Mouse (Mus musculus): ENCODE data around the gene Calhm6. TPM values are rescaled to one million over a fixed set of nuclear protein-coding genes. Genes with fewer than 3 reads are reported as not detected.

Gene Calhm6
- polyA plus RNA-seq, 1 experiment from 2014 or later, result 1.8 TPM

DNA sequence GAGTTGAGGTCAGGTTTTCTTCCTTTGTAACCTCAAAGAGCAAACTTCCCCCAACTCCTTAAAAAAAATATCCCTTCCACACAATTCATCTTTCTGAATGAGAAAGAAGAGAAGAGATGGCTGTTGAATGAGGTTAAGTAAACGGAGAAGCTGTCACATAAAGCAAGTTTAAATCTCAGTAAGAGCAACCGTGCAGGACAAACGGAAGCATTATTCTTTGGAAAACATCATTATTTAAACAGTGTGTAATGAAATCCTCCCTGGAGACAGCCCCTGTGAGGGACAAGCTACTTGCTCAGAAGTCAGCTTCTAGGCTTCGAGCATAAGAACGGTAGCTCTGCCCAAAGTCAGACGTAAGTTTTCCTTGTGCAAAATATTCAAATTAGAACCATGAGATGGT lies 22.7 kb upstream of the Calhm6 start:
- Histone ChIP-seq H3K36me3 (ENCODE audit: control insufficient read depth, insufficient read depth) (no peaks in the 10 kb centered on the region), H3K27me3 (ENCODE audit: control insufficient read depth, insufficient read depth, low read depth, low read length) (no peaks in the 10 kb centered on the region), H3K9me3 (replicated peaks; ENCODE audit: control insufficient read depth, low read length) (no peaks in the 10 kb centered on the region), H3K27ac (ENCODE audit: low read length) (no peak overlapping the region), H3K4me1 (ENCODE audit: control insufficient read depth, low read depth, low read length) (no peaks in the 10 kb centered on the region), H3K4me2 (ENCODE audit: low read depth, low read length) (no peak overlapping the region), H3K4me3 (ENCODE audit: low read depth, low read length) (no peak overlapping the region), H3K9ac (ENCODE audit: low read depth, low read length) (no peak overlapping the region)
- no peak for ATAC-seq (ENCODE audit: low read depth)
- WGBS (ENCODE audit: insufficient replicate concordance), result 56% methylated on average over 6 of the region's 6 CpGs

DNA sequence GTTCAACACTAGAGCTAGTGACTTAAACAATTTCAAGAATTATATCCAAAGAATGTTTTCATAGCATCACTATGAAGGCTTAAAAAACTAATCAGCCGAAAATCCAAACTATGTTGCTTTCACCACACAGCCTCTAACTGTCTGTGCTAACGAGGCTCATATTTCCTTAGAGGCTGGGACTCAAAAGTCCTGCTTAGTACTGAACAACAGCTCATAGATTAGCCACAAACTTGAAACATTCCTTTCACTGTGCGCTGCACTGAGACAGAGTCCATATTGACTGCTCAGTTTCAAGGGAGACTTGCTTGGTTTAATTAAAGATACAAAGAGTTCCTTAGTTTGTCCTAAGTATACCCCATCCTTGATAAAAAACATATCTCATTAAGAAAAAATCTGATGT lies 22.0 kb upstream of the Calhm6 start:
- Histone ChIP-seq H3K27ac (ENCODE audit: low read length) (no peak overlapping the region), H3K27me3 (ENCODE audit: control insufficient read depth, insufficient read depth, low read depth, low read length) (no peaks in the 10 kb centered on the region), H3K4me2 (ENCODE audit: low read depth, low read length) (no peak overlapping the region), H3K9me3 (replicated peaks; ENCODE audit: control insufficient read depth, low read length) (no peaks in the 10 kb centered on the region), H3K36me3 (ENCODE audit: control insufficient read depth, insufficient read depth) (no peaks in the 10 kb centered on the region), H3K4me1 (ENCODE audit: control insufficient read depth, low read depth, low read length) (no peaks in the 10 kb centered on the region), H3K4me3 (ENCODE audit: low read depth, low read length) (no peak overlapping the region), H3K9ac (ENCODE audit: low read depth, low read length) (no peak overlapping the region)
- WGBS (ENCODE audit: insufficient replicate concordance), result 67% methylated on average over 3 of the region's 3 CpGs
- no peak for ATAC-seq (ENCODE audit: low read depth)

DNA sequence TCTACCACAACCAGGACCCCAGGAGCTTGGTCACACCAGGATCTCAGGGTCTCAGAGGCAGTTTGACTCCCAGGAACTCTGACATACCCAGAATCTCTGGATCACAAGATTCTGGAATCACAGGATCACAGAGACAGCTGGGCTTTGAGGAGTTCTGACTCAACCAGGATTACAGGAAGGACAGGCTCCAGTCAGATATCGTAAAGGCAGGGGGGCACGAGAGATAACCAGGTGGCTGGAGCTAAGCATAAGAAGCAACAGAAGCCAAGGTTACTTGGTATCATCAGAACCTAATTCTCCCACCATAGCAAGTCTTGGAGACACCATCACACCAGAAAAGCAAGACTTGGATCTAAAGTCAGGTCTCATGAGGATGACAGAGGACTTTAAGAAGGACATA lies 13.9 kb upstream of the Calhm6 start:
- no peaks in the 10 kb centered on the region for H3K4me1 ChIP-seq (ENCODE audit: control insufficient read depth, low read depth, low read length)
- 47% methylated on average over 2 of the region's 2 CpGs for WGBS (ENCODE audit: insufficient replicate concordance)
- H3K27me3 ChIP-seq (ENCODE audit: control insufficient read depth, insufficient read depth, low read depth, low read length), result no peaks in the 10 kb centered on the region
- no peaks in the 10 kb centered on the region for H3K36me3 ChIP-seq (ENCODE audit: control insufficient read depth, insufficient read depth)
- no peak overlapping the region for H3K4me3 ChIP-seq (ENCODE audit: low read depth, low read length)
- H3K9me3 ChIP-seq (replicated peaks; ENCODE audit: control insufficient read depth, low read length), result no peaks in the 10 kb centered on the region
- no peak overlapping the region for H3K27ac ChIP-seq (ENCODE audit: low read length)
- ATAC-seq (ENCODE audit: low read depth), result no peak
- H3K4me2 ChIP-seq (ENCODE audit: low read depth, low read length), result no peak overlapping the region
- no peak overlapping the region for H3K9ac ChIP-seq (ENCODE audit: low read depth, low read length)

GRCm38 (mm10) chr10:34139768-34140167 lies 12.0 kb upstream of the Calhm6 start:
- H3K27me3 ChIP-seq (ENCODE audit: control insufficient read depth, insufficient read depth, low read depth, low read length), result no peaks in the 10 kb centered on the region
- H3K4me1 ChIP-seq (ENCODE audit: control insufficient read depth, low read depth, low read length), result no peaks in the 10 kb centered on the region
- H3K9me3 ChIP-seq (replicated peaks; ENCODE audit: control insufficient read depth, low read length), result no peaks in the 10 kb centered on the region
- no peak overlapping the region for H3K4me3 ChIP-seq (ENCODE audit: low read depth, low read length)
- H3K36me3 ChIP-seq (ENCODE audit: control insufficient read depth, insufficient read depth), result no peaks in the 10 kb centered on the region
- no peak for ATAC-seq (ENCODE audit: low read depth)
- H3K4me2 ChIP-seq (ENCODE audit: low read depth, low read length), result no peak overlapping the region
- WGBS (ENCODE audit: insufficient replicate concordance), result 41% methylated on average over 4 of the region's 4 CpGs
- H3K27ac ChIP-seq (ENCODE audit: low read length), result no peak overlapping the region
- no peak overlapping the region for H3K9ac ChIP-seq (ENCODE audit: low read depth, low read length)

DNA sequence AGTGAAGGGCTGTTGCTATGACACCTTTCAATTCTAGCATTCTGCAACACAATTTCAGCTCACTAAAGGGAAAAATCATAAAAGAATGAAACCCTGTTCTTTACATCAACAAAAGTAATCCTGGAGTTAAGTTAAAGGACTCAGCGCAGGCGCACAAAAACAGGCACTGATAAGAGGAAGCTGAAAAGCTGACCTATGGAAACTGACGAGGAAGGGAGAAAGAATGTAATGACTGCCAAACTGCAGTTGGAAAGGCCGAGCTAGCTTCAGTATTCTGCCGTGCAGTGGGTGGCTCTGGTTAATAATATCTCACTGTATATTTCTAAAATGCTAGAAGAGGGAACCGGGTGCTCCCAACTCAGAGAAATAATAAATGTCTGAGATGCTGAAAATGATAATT lies 10.2 kb upstream of the Calhm6 start:
- Histone ChIP-seq H3K27ac (ENCODE audit: low read length) (no peak overlapping the region), H3K9me3 (replicated peaks; ENCODE audit: control insufficient read depth, low read length) (no peaks in the 10 kb centered on the region), H3K27me3 (ENCODE audit: control insufficient read depth, insufficient read depth, low read depth, low read length) (no peaks in the 10 kb centered on the region), H3K4me2 (ENCODE audit: low read depth, low read length) (no peak overlapping the region), H3K4me1 (ENCODE audit: control insufficient read depth, low read depth, low read length) (no peaks in the 10 kb centered on the region), H3K4me3 (ENCODE audit: low read depth, low read length) (no peak overlapping the region), H3K9ac (ENCODE audit: low read depth, low read length) (no peak overlapping the region), H3K36me3 (ENCODE audit: control insufficient read depth, insufficient read depth) (no peaks in the 10 kb centered on the region)
- 44% methylated on average over 6 of the region's 6 CpGs for WGBS (ENCODE audit: insufficient replicate concordance)
- ATAC-seq (ENCODE audit: low read depth), result no peak

GRCm38 (mm10) chr10:34136432-34136831 lies 8.6 kb upstream of the Calhm6 start:
- H3K9me3 ChIP-seq (replicated peaks; ENCODE audit: control insufficient read depth, low read length), result no peaks in the 10 kb centered on the region
- no peak overlapping the region for H3K27ac ChIP-seq (ENCODE audit: low read length)
- no peak overlapping the region for H3K4me3 ChIP-seq (ENCODE audit: low read depth, low read length)
- no peak overlapping the region for H3K4me2 ChIP-seq (ENCODE audit: low read depth, low read length)
- no peaks in the 10 kb centered on the region for H3K27me3 ChIP-seq (ENCODE audit: control insufficient read depth, insufficient read depth, low read depth, low read length)
- no peak overlapping the region for H3K9ac ChIP-seq (ENCODE audit: low read depth, low read length)
- 42% methylated on average over 6 of the region's 6 CpGs for WGBS (ENCODE audit: insufficient replicate concordance)
- no peaks in the 10 kb centered on the region for H3K36me3 ChIP-seq (ENCODE audit: control insufficient read depth, insufficient read depth)
- no peak for ATAC-seq (ENCODE audit: low read depth)
- no peaks in the 10 kb centered on the region for H3K4me1 ChIP-seq (ENCODE audit: control insufficient read depth, low read depth, low read length)

DNA sequence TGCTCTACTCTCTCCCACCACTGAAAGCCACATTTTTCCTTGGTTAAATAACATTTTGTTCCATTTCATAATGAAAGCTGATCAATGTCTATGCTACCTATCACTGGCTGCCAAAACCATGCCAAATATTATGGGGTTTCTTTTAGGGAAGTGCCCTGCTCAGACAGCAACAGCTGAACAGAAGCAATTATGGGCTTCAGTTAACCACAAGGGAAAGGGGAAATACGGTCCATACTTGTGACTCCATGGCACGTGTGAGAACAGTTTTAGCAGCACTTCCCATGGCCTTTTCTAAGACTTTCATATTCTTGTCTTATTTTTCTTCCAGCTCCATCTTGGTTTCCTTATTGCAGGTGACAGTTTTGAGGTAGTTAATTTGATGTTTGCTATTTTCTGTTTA lies 3.6 kb upstream of the Calhm6 start:
- no peak for ATAC-seq (ENCODE audit: low read depth)
- H3K36me3 ChIP-seq (ENCODE audit: control insufficient read depth, insufficient read depth), result no peaks in the 10 kb centered on the region
- WGBS (ENCODE audit: insufficient replicate concordance), result 13% methylated on average over 2 of the region's 2 CpGs
- no peak overlapping the region for H3K4me3 ChIP-seq (ENCODE audit: low read depth, low read length)
- no peaks in the 10 kb centered on the region for H3K27me3 ChIP-seq (ENCODE audit: control insufficient read depth, insufficient read depth, low read depth, low read length)
- H3K9ac ChIP-seq (ENCODE audit: low read depth, low read length), result no peak overlapping the region
- H3K4me2 ChIP-seq (ENCODE audit: low read depth, low read length), result no peak overlapping the region
- no peak overlapping the region for H3K27ac ChIP-seq (ENCODE audit: low read length)
- no peaks in the 10 kb centered on the region; the same call in 1 of the 2 replicates for H3K4me1 ChIP-seq (ENCODE audit: control insufficient read depth, low read depth, low read length)
- H3K9me3 ChIP-seq (replicated peaks; ENCODE audit: control insufficient read depth, low read length), result no peaks in the 10 kb centered on the region

DNA sequence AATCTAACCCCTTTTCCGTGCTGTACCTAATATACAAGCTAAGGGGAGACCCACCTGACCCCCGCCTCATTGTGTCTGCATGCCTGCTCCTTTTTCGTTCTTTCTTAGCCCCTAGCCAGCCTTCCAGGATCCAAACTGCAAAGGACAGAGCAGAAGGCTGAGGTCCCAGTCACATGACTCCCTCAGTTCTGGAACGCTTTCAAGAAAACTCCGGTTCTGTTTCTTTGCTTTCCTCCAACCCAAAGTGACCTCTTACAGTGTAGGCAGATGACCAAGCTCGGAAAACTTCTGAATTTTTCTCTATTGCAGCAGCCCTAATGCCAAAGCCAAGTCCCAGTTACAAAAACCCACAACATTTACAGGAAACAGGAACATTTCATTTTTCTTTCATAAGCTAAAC lies 607 bp upstream of the Calhm6 start:
- Histone ChIP-seq H3K4me3 (ENCODE audit: low read depth, low read length) (no peak overlapping the region), H3K36me3 (ENCODE audit: control insufficient read depth, insufficient read depth) (no peaks in the 10 kb centered on the region), H3K4me1 (ENCODE audit: control insufficient read depth, low read depth, low read length) (no peaks in the 10 kb centered on the region; the same call in 1 of the 2 replicates), H3K9me3 (replicated peaks; ENCODE audit: control insufficient read depth, low read length) (no peaks in the 10 kb centered on the region), H3K27me3 (ENCODE audit: control insufficient read depth, insufficient read depth, low read depth, low read length) (no peaks in the 10 kb centered on the region), H3K9ac (ENCODE audit: low read depth, low read length) (no peak overlapping the region), H3K4me2 (ENCODE audit: low read depth, low read length) (no peak overlapping the region), H3K27ac (ENCODE audit: low read length) (no peak overlapping the region)
- ATAC-seq (ENCODE audit: low read depth), result no peak
- WGBS (ENCODE audit: insufficient replicate concordance), result 57% methylated on average over 6 of the region's 6 CpGs

DNA sequence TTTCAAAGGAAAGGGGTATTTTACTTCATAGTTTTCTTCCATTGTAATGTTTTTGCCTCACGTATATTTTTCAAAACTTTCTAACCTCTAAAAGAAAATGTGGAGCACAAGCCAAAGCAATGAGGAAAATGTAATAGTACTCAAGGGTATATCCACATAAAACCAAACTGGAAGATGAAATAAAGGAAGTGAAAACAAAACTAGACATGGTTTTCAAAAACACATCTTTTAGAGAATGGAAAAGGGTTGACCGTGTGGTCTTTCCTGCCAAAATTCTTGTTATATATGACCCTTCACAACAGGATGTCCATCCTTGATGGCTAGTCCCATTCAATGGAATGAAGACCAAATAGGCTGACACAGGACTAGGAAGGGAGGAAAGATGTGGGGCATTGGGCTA lies 9.4 kb downstream of the Calhm6 start:
- Histone ChIP-seq H3K36me3 (ENCODE audit: control insufficient read depth, insufficient read depth) (no peaks in the 10 kb centered on the region), H3K4me3 (ENCODE audit: low read depth, low read length) (no peak overlapping the region), H3K9ac (ENCODE audit: low read depth, low read length) (no peak overlapping the region), H3K4me1 (ENCODE audit: control insufficient read depth, low read depth, low read length) (no peaks in the 10 kb centered on the region), H3K27ac (ENCODE audit: low read length) (no peak overlapping the region), H3K9me3 (replicated peaks; ENCODE audit: control insufficient read depth, low read length) (no peaks in the 10 kb centered on the region), H3K27me3 (ENCODE audit: control insufficient read depth, insufficient read depth, low read depth, low read length) (no peaks in the 10 kb centered on the region), H3K4me2 (ENCODE audit: low read depth, low read length) (no peak overlapping the region)
- no peak for ATAC-seq (ENCODE audit: low read depth)
- 65% methylated on average over 2 of the region's 2 CpGs for WGBS (ENCODE audit: insufficient replicate concordance)

DNA sequence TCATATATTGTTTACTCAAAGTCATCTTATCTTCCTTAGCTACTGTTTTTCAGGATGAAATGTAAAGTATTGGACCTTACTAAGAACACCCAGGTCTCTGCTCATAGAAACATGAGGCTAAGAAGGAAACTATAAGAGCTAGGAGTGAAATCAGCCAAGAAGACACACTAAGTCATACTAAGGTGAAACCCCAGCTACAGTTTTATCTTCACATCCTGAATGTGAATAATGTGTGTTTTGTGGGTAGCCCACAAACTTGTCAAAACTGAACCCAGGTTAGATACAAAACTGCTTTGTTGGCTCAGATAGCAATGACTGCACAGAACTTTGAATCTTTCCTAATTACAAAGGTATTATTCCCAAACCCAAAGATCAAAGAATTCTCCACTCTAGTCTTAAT lies 10.0 kb downstream of the Calhm6 start:
- Histone ChIP-seq H3K4me1 (ENCODE audit: control insufficient read depth, low read depth, low read length) (no peaks in the 10 kb centered on the region), H3K27ac (ENCODE audit: low read length) (no peak overlapping the region), H3K36me3 (ENCODE audit: control insufficient read depth, insufficient read depth) (no peaks in the 10 kb centered on the region), H3K4me2 (ENCODE audit: low read depth, low read length) (no peak overlapping the region), H3K27me3 (ENCODE audit: control insufficient read depth, insufficient read depth, low read depth, low read length) (no peaks in the 10 kb centered on the region), H3K9me3 (replicated peaks; ENCODE audit: control insufficient read depth, low read length) (no peaks in the 10 kb centered on the region), H3K9ac (ENCODE audit: low read depth, low read length) (no peak overlapping the region), H3K4me3 (ENCODE audit: low read depth, low read length) (no peak overlapping the region)
- no peak for ATAC-seq (ENCODE audit: low read depth)

Data from liver, embryonic 16.5 days (tissue).